Mouse (Mus musculus): ENCODE data around the gene Cgn. TPM values are rescaled to one million over a fixed set of nuclear protein-coding genes. Genes with fewer than 3 reads are reported as not detected.
"Not testable (repeated sequence)": the region's sequence is repeated elsewhere in the genome, so short reads cannot be mapped to it uniquely, and the experiment has no call there.

Cgn gene
- polyA plus RNA-seq, 1 experiment from 2014 or later, result 2.7 TPM

DNA sequence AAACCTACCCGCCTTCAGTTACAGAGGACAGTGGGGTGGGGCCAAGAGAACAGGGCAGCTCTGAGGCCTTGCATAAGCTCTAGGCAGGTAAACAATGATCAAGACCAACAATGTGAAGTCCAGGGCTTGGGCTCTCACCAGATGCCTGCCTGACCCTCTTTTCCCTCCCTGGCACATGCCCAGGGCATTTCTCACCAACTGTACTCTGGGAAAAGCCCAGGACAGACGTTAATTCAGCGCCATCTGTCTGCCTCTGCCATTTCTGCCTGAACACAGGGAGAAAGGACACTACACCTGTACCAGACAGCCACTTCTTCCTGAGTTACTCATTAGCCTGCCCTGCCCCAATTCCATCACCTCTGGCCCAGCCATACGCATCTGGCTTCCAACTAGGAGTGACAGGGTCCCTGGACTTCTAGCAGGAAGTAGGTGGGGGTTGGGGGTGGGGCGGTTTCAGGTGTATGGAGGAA is 2.8 kb downstream of the Cgn start:
- Histone ChIP-seq H3K4me3 (ENCODE audit: low read length) (no peak overlapping the region), H3K9me3 (replicated peaks; ENCODE audit: control insufficient read depth, low read length) (no peaks in the 10 kb centered on the region), H3K9ac (ENCODE audit: low read length) (no peak overlapping the region), H3K4me1 (ENCODE audit: control insufficient read depth, insufficient read depth, low read length) (peaks cover 3% of the 10 kb centered on the region), H3K27ac (ENCODE audit: low read length) (no peak overlapping the region), H3K4me2 (ENCODE audit: low read depth, low read length) (no peak overlapping the region), H3K36me3 (ENCODE audit: control insufficient read depth, insufficient read depth) (no peaks in the 10 kb centered on the region), H3K27me3 (ENCODE audit: control insufficient read depth, insufficient read depth, low read length) (peaks cover 12% of the 10 kb centered on the region)
- WGBS, result 50% methylated on average over 5 of the region's 5 CpGs
- no peak for ATAC-seq (replicated peaks; ENCODE audit: extremely low read depth, insufficient read depth, low FRiP score)

DNA sequence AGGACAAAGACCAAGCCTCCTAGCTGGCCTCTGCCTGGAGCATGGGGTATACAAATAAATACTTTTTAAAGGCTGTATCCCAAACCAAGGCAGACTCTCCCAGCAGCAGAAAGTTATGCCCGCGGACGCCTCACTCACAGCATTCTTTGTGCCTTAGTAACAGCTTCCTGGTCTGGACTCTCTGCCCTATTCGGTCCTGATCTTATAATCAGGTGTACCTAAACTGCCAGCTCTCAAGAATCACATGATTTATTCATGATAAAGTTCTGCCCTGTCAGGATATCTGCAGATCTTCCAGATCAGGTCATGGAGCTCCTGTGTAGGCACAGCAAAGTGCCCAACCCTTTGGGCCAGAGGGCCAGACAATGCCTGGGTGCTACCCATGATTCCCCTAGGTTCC is 3.4 kb downstream of the Cgn start:
- no peak overlapping the region for H3K27ac ChIP-seq (ENCODE audit: low read length)
- H3K9me3 ChIP-seq (replicated peaks; ENCODE audit: control insufficient read depth, low read length), result no peaks in the 10 kb centered on the region
- no peak overlapping the region for H3K4me2 ChIP-seq (ENCODE audit: low read depth, low read length)
- H3K9ac ChIP-seq (ENCODE audit: low read length), result no peak overlapping the region
- 60% methylated on average over 4 of the region's 4 CpGs for WGBS
- H3K4me3 ChIP-seq (ENCODE audit: low read length), result no peak overlapping the region
- ATAC-seq (replicated peaks; ENCODE audit: extremely low read depth, insufficient read depth, low FRiP score), result no peak
- H3K4me1 ChIP-seq (ENCODE audit: control insufficient read depth, insufficient read depth, low read length), result peaks cover 3% of the 10 kb centered on the region
- peaks cover 12% of the 10 kb centered on the region for H3K27me3 ChIP-seq (ENCODE audit: control insufficient read depth, insufficient read depth, low read length)
- H3K36me3 ChIP-seq (ENCODE audit: control insufficient read depth, insufficient read depth), result no peaks in the 10 kb centered on the region

GRCm38 (mm10) chr3:94781356-94781755 is 4.9 kb downstream of the Cgn start:
- no peaks in the 10 kb centered on the region for H3K9me3 ChIP-seq (replicated peaks; ENCODE audit: control insufficient read depth, low read length)
- no peak for ATAC-seq (replicated peaks; ENCODE audit: extremely low read depth, insufficient read depth, low FRiP score)
- peaks cover 3% of the 10 kb centered on the region for H3K4me1 ChIP-seq (ENCODE audit: control insufficient read depth, insufficient read depth, low read length)
- H3K4me3 ChIP-seq (ENCODE audit: low read length), result no peak overlapping the region
- H3K4me2 ChIP-seq (ENCODE audit: low read depth, low read length), result no peak overlapping the region
- no peak overlapping the region for H3K9ac ChIP-seq (ENCODE audit: low read length)
- no peaks in the 10 kb centered on the region for H3K36me3 ChIP-seq (ENCODE audit: control insufficient read depth, insufficient read depth)
- peaks cover 12% of the 10 kb centered on the region for H3K27me3 ChIP-seq (ENCODE audit: control insufficient read depth, insufficient read depth, low read length)
- WGBS, result 11% methylated on average over 3 of the region's 3 CpGs
- no peak overlapping the region for H3K27ac ChIP-seq (ENCODE audit: low read length)

DNA sequence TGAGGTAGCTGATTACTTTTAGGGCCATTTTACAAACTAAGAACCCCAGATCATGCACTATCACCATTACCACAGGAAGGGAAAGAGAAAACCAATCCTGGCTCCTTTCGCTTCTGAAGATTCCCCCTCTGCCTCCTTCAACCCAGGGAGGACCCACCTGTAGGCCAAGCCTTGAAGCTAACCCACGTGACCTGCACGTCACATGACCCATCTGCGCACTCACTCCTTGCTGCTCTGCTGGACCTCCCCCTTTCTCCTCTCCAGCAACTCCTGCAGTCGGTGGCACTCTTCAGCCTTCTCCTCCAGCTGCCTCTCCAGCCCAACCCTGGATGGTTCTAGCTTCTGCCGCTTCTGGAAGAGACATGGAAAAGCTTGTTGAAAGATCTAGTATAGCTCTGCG is 10.4 kb downstream of the Cgn start:
- no peak overlapping the region for H3K9ac ChIP-seq (ENCODE audit: low read length)
- no peak overlapping the region for H3K4me3 ChIP-seq (ENCODE audit: low read length)
- no peak overlapping the region for H3K4me2 ChIP-seq (ENCODE audit: low read depth, low read length)
- no peaks in the 10 kb centered on the region for H3K36me3 ChIP-seq (ENCODE audit: control insufficient read depth, insufficient read depth)
- no peaks in the 10 kb centered on the region for H3K4me1 ChIP-seq (ENCODE audit: control insufficient read depth, insufficient read depth, low read length)
- peaks cover 4% of the 10 kb centered on the region; the same call in 1 of the 2 replicates for H3K27me3 ChIP-seq (ENCODE audit: control insufficient read depth, insufficient read depth, low read length)
- no peaks in the 10 kb centered on the region for H3K9me3 ChIP-seq (replicated peaks; ENCODE audit: control insufficient read depth, low read length)
- no peak for ATAC-seq (replicated peaks; ENCODE audit: extremely low read depth, insufficient read depth, low FRiP score)
- 75% methylated on average over 7 of the region's 7 CpGs for WGBS
- H3K27ac ChIP-seq (ENCODE audit: low read length), result no peak overlapping the region

DNA sequence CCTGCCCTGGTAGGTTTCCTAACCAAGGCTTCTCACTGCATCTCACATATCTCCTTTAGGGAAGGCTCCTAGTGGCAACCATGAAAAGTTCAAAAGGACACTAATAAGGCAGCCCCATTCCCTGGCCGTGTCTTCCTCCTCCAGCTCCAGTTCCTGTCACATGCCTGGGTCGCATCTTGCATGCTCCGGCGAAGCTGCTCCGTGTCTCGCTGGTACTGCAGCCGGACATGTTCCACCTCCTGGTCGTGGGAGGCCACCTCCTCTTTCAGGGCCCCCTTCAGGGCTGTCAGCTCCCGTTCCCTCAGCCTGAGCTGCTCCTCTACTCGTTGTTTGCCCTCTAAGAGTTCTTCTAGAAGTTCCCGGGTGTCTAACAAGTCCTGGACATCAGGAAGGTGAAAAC is 12.3 kb downstream of the Cgn start:
- no peaks in the 10 kb centered on the region for H3K27me3 ChIP-seq (ENCODE audit: control insufficient read depth, insufficient read depth, low read length)
- no peaks in the 10 kb centered on the region for H3K36me3 ChIP-seq (ENCODE audit: control insufficient read depth, insufficient read depth)
- H3K4me3 ChIP-seq (ENCODE audit: low read length), result no peak overlapping the region
- H3K27ac ChIP-seq (ENCODE audit: low read length), result no peak overlapping the region
- no peaks in the 10 kb centered on the region for H3K9me3 ChIP-seq (replicated peaks; ENCODE audit: control insufficient read depth, low read length)
- ATAC-seq (replicated peaks; ENCODE audit: extremely low read depth, insufficient read depth, low FRiP score), result no peak
- H3K9ac ChIP-seq (ENCODE audit: low read length), result no peak overlapping the region
- H3K4me2 ChIP-seq (ENCODE audit: low read depth, low read length), result no peak overlapping the region
- H3K4me1 ChIP-seq (ENCODE audit: control insufficient read depth, insufficient read depth, low read length), result no peaks in the 10 kb centered on the region
- 67% methylated on average over 11 of the region's 11 CpGs for whole genome bisulfite sequencing

GRCm38 (mm10) chr3:94765456-94765855 is 20.8 kb downstream of the Cgn start:
- not testable (repeated sequence) for H3K9ac ChIP-seq (ENCODE audit: low read length); H3K27me3 ChIP-seq (ENCODE audit: control insufficient read depth, insufficient read depth, low read length); H3K4me3 ChIP-seq (ENCODE audit: low read length); H3K9me3 ChIP-seq (replicated peaks; ENCODE audit: control insufficient read depth, low read length); H3K4me1 ChIP-seq (ENCODE audit: control insufficient read depth, insufficient read depth, low read length); H3K36me3 ChIP-seq (ENCODE audit: control insufficient read depth, insufficient read depth); H3K4me2 ChIP-seq (ENCODE audit: low read depth, low read length); ATAC-seq (replicated peaks; ENCODE audit: extremely low read depth, insufficient read depth, low FRiP score); H3K27ac ChIP-seq (ENCODE audit: low read length)
- 33% methylated on average over 8 of the region's 8 CpGs for WGBS

- H3K4me1 ChIP-seq (ENCODE audit: control insufficient read depth, insufficient read depth, low read length); H3K36me3 ChIP-seq (ENCODE audit: control insufficient read depth, insufficient read depth); H3K4me3 ChIP-seq (ENCODE audit: low read length); H3K9me3 ChIP-seq (replicated peaks; ENCODE audit: control insufficient read depth, low read length); H3K27ac ChIP-seq (ENCODE audit: low read length); H3K9ac ChIP-seq (ENCODE audit: low read length); H3K27me3 ChIP-seq (ENCODE audit: control insufficient read depth, insufficient read depth, low read length); H3K4me2 ChIP-seq (ENCODE audit: low read depth, low read length); ATAC-seq (replicated peaks; ENCODE audit: extremely low read depth, insufficient read depth, low FRiP score): not testable (repeated sequence)
- WGBS, result 77% methylated on average over 3 of the region's 5 CpGs
Observed at GRCm38 (mm10) chr3:94764545-94765292, 21.6 kb downstream of the Cgn start.

DNA sequence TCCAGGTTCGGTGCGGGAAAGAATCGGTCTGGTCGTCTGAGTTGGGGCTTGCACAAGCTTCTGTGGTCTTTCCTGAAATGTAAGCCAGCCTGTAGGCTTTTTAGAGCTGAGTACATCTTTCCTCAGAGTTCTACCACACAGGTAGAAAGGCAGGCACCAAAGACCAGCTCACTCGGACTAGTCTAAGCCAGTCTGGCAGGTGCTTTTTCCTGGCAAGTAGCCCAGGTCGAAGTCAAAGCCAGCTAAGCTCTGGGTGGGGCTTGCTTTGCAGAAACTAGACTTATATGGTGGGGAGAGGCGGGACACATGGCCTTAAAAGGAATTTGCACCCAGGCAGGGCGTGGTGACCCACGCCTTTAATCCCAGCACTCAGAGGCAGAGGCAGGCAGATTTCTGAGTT is 27.9 kb downstream of the Cgn start:
- H3K4me1 ChIP-seq (ENCODE audit: control insufficient read depth, insufficient read depth, low read length); H3K4me2 ChIP-seq (ENCODE audit: low read depth, low read length); H3K9me3 ChIP-seq (replicated peaks; ENCODE audit: control insufficient read depth, low read length); H3K36me3 ChIP-seq (ENCODE audit: control insufficient read depth, insufficient read depth); H3K27me3 ChIP-seq (ENCODE audit: control insufficient read depth, insufficient read depth, low read length); H3K4me3 ChIP-seq (ENCODE audit: low read length); H3K27ac ChIP-seq (ENCODE audit: low read length); H3K9ac ChIP-seq (ENCODE audit: low read length): not testable (repeated sequence)
- 40% methylated on average over 4 of the region's 9 CpGs for WGBS
- ATAC-seq (replicated peaks; ENCODE audit: extremely low read depth, insufficient read depth, low FRiP score), result peak; percentile 72

- not testable (repeated sequence) for H3K27me3 ChIP-seq (ENCODE audit: control insufficient read depth, insufficient read depth, low read length); H3K9ac ChIP-seq (ENCODE audit: low read length); H3K4me1 ChIP-seq (ENCODE audit: control insufficient read depth, insufficient read depth, low read length); H3K9me3 ChIP-seq (replicated peaks; ENCODE audit: control insufficient read depth, low read length); H3K36me3 ChIP-seq (ENCODE audit: control insufficient read depth, insufficient read depth); H3K27ac ChIP-seq (ENCODE audit: low read length)
- peak; percentile 96 for ATAC-seq (replicated peaks; ENCODE audit: extremely low read depth, insufficient read depth, low FRiP score)
- Histone ChIP-seq H3K4me2 (ENCODE audit: low read depth, low read length) (peak overlapping the region; percentile 55), H3K4me3 (ENCODE audit: low read length) (peak overlapping the region; percentile 43)
- WGBS, result 2% methylated on average over 11 of the region's 31 CpGs
Observed at GRCm38 (mm10) chr3:94758056-94758409, 28.3 kb downstream of the Cgn start.

Data from heart, embryonic 16.5 days (tissue).